Mouse (Mus musculus) embryonic facial prominence, embryonic 13.5 days (tissue): Measurements from ENCODE around the gene Ddc. TPM values are rescaled to one million over a fixed set of nuclear protein-coding genes. Genes with fewer than 3 reads are reported as not detected.

Experiments used
- ATAC-seq: fragments of 200-750 bp; cut with Nextera tagmentation; 2 replicates; pipeline ENCODE4 v1.8.0; 2017; ENCODE audit warnings: low read depth; ENCODE audit not compliant: insufficient number of reproducible peaks, insufficient read depth, low FRiP score, low TSS enrichment
- H3K27ac ChIP-seq: fragments of 300-500 bp; sonication (generic); 2 replicates; pipeline ENCODE4 v1.5.1; 2015; ENCODE audit warnings: moderate library complexity, mild to moderate bottlenecking, inconsistent platforms
- H3K27me3 ChIP-seq: fragments of 300-500 bp; sonication (generic); 2 replicates; pipeline ENCODE4 v1.6.1; 2015; ENCODE audit warnings: mild to moderate bottlenecking, inconsistent platforms
- H3K36me3 ChIP-seq: fragments of 300-500 bp; sonication (generic); 2 replicates; pipeline ENCODE4 v1.6.1; 2015; ENCODE audit warnings: mild to moderate bottlenecking, inconsistent platforms
- H3K4me1 ChIP-seq: fragments of 300-500 bp; sonication (generic); 2 replicates; pipeline ENCODE4 v1.6.1; 2015; ENCODE audit warnings: inconsistent platforms
- H3K4me2 ChIP-seq: fragments of 300-500 bp; sonication (generic); 2 replicates; pipeline ENCODE4 v1.6.1; 2015; ENCODE audit warnings: moderate library complexity, mild to moderate bottlenecking, inconsistent platforms
- H3K4me3 ChIP-seq: fragments of 300-500 bp; sonication (generic); 2 replicates; pipeline ENCODE4 v1.5.1; 2015; ENCODE audit warnings: mild to moderate bottlenecking, inconsistent platforms
- H3K9ac ChIP-seq: fragments of 300-500 bp; sonication (generic); 2 replicates; pipeline ENCODE4 v1.6.1; 2015; ENCODE audit warnings: mild to moderate bottlenecking, inconsistent platforms
- H3K9me3 ChIP-seq: fragments of 300-500 bp; sonication (generic); 2 replicates; pipeline ENCODE4 v1.6.1; 2016; ENCODE audit warnings: inconsistent platforms
- WGBS: fragments of 180-500 bp; shearing (Covaris S2); methylation state at CpG from one replicate; pipeline ENCODE4 v1.1.7; 2015; ENCODE audit warnings: mixed read lengths; 5-methylcytosine and 5-hydroxymethylcytosine counted together
- polyA plus RNA-seq: library from polyadenylated mRNA; unstranded; fragments of >200 nt; fragmentation: Nextera tagmentation; extraction: Ambion mirVana; gene quantifications from 2 replicates; pipeline ENCODE4 v1.2.1, GENCODE M21; 2015

The Ddc gene
- polyA plus RNA-seq, 1 experiment from 2014 or later: 5.3 TPM

GRCm38 (mm10) chr11:11839874-11840273 lies 58.1 kb downstream of the Ddc start:
- H3K9ac ChIP-seq: no peak overlapping the region
- H3K4me3 ChIP-seq: no peak overlapping the region
- H3K27ac ChIP-seq: no peak overlapping the region
- H3K9me3 ChIP-seq: no peaks in the 10 kb centered on the region
- no peaks in the 10 kb centered on the region for H3K36me3 ChIP-seq
- 88% methylated on average over 7 of the region's 7 CpGs for WGBS
- no peaks in the 10 kb centered on the region for H3K27me3 ChIP-seq
- ATAC-seq: no peak
- no peak overlapping the region for H3K4me2 ChIP-seq
- H3K4me1 ChIP-seq: peaks cover 30% of the 10 kb centered on the region

GRCm38 (mm10) chr11:11837384-11837783 lies 60.6 kb downstream of the Ddc start:
- no peak overlapping the region for H3K4me3 ChIP-seq
- no peak for ATAC-seq
- no peaks in the 10 kb centered on the region for H3K9me3 ChIP-seq
- peaks cover 33% of the 10 kb centered on the region for H3K4me1 ChIP-seq
- H3K9ac ChIP-seq: no peak overlapping the region
- WGBS: 67% methylated on average over 5 of the region's 5 CpGs
- no peaks in the 10 kb centered on the region for H3K36me3 ChIP-seq
- H3K27ac ChIP-seq: peak overlapping the region; percentile 66
- no peak overlapping the region for H3K4me2 ChIP-seq
- H3K27me3 ChIP-seq: no peaks in the 10 kb centered on the region

GRCm38 (mm10) chr11:11836713-11837370 lies 61.1 kb downstream of the Ddc start:
- Histone ChIP-seq H3K4me2 (peak overlapping the region; percentile 24), H3K27ac (peak overlapping the region; percentile 66), H3K9ac (0 out of 2 replicates have a peak overlapping the region, but pooled peaks have one; percentile 22), H3K9me3 (no peaks in the 10 kb centered on the region), H3K4me3 (no peak overlapping the region), H3K4me1 (peaks cover 38% of the 10 kb centered on the region), H3K27me3 (no peaks in the 10 kb centered on the region), H3K36me3 (no peaks in the 10 kb centered on the region)
- ATAC-seq: no peak
- 53% methylated on average over 18 of the region's 18 CpGs for WGBS

DNA sequence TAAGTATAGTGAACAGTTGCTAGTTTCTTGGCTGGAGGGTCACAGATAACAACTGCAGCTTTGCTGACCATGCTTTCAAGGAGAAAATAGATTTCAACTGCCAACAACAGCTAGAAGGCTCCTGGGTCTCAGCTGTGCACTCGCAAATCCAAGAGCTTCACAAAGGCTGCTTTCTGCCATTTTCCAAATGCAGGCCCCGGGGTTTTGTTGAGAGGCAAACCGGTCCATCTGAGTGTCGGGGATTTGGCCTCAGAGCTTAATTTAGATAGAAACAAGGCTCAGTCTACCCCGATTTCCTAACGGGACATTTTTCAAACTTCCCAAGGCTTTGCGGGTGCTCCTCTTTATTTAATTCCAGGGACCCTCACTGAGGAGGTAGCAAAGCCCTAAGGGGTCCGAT lies 61.7 kb downstream of the Ddc start:
- no peak overlapping the region for H3K4me3 ChIP-seq
- no peaks in the 10 kb centered on the region for H3K27me3 ChIP-seq
- H3K9me3 ChIP-seq: no peaks in the 10 kb centered on the region
- H3K4me2 ChIP-seq: 0 out of 2 replicates have a peak overlapping the region, but pooled peaks have one; percentile 24
- H3K27ac ChIP-seq: peak overlapping the region; percentile 66
- no peak for ATAC-seq
- no peak overlapping the region for H3K9ac ChIP-seq
- peaks cover 42% of the 10 kb centered on the region for H3K4me1 ChIP-seq
- no peaks in the 10 kb centered on the region for H3K36me3 ChIP-seq
- 52% methylated on average over 8 of the region's 8 CpGs for WGBS

DNA sequence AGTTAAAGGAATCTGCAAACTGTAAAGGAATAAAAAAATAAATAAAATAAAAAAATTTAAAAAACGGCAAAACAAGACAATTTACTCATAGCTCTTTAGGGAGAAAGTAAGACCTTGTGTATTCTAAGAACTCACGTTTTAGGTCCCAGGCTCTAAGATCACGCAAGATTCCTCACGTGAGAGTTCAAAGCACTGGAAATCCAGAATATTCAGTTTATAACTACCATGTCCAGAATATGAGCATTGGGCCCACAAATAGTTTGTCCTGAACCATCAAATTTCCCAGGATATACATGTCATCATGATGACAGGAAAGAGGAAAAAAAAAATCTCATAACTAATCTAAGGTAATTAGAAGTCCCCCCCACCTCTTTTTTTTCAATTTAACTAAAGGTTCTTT lies 62.2 kb downstream of the Ddc start:
- no peaks in the 10 kb centered on the region for H3K27me3 ChIP-seq
- H3K27ac ChIP-seq: no peak overlapping the region
- ATAC-seq: no peak
- H3K4me2 ChIP-seq: no peak overlapping the region
- no peaks in the 10 kb centered on the region for H3K36me3 ChIP-seq
- no peak overlapping the region for H3K4me3 ChIP-seq
- no peaks in the 10 kb centered on the region for H3K9me3 ChIP-seq
- H3K9ac ChIP-seq: no peak overlapping the region
- WGBS: 74% methylated on average over 4 of the region's 4 CpGs
- H3K4me1 ChIP-seq: peaks cover 46% of the 10 kb centered on the region

DNA sequence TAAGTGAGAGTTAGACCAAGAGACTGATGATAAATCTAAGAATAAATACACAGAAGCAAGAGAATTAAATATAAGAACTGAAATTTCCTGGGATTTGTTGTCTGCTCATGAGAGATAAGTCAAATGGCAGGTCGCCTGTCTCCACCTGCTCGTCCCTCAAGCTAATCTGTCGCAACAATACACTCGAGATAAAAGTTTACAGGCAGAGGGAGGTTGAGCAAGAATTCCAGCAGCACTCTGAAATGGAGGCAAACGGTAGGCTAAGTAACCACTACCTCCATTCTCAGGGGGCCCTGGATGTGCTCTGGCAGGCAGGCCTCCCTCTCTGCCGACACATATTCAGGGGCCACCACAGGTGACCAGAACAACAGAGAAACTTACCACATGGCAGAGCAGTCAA lies 62.6 kb downstream of the Ddc start:
- Histone ChIP-seq H3K4me3 (no peak overlapping the region), H3K4me1 (peaks cover 50% of the 10 kb centered on the region), H3K36me3 (no peaks in the 10 kb centered on the region), H3K9ac (no peak overlapping the region), H3K9me3 (no peaks in the 10 kb centered on the region), H3K4me2 (no peak overlapping the region), H3K27ac (no peak overlapping the region), H3K27me3 (no peaks in the 10 kb centered on the region)
- ATAC-seq: no peak
- WGBS: 45% methylated on average over 6 of the region's 6 CpGs

- H3K9me3 ChIP-seq: no peaks in the 10 kb centered on the region
- peak overlapping the region; percentile 89 for H3K27ac ChIP-seq
- no peak for ATAC-seq
- H3K27me3 ChIP-seq: no peaks in the 10 kb centered on the region
- no peak overlapping the region for H3K4me3 ChIP-seq
- peaks cover 66% of the 10 kb centered on the region for H3K4me1 ChIP-seq
- no peak overlapping the region for H3K9ac ChIP-seq
- 23% methylated on average over 8 of the region's 8 CpGs for WGBS
- no peak overlapping the region for H3K4me2 ChIP-seq
- no peaks in the 10 kb centered on the region for H3K36me3 ChIP-seq
Measured at GRCm38 (mm10) chr11:11833100-11833499, 64.8 kb downstream of the Ddc start.

- ATAC-seq: no peak
- Histone ChIP-seq H3K27ac (peak overlapping the region; percentile 89), H3K9ac (no peak overlapping the region), H3K4me2 (no peak overlapping the region), H3K36me3 (no peaks in the 10 kb centered on the region), H3K4me3 (no peak overlapping the region), H3K4me1 (peaks cover 66% of the 10 kb centered on the region), H3K9me3 (no peaks in the 10 kb centered on the region), H3K27me3 (no peaks in the 10 kb centered on the region)
- WGBS: 37% methylated on average over 6 of the region's 6 CpGs
Measured at GRCm38 (mm10) chr11:11832755-11833084, 65.2 kb downstream of the Ddc start.

DNA sequence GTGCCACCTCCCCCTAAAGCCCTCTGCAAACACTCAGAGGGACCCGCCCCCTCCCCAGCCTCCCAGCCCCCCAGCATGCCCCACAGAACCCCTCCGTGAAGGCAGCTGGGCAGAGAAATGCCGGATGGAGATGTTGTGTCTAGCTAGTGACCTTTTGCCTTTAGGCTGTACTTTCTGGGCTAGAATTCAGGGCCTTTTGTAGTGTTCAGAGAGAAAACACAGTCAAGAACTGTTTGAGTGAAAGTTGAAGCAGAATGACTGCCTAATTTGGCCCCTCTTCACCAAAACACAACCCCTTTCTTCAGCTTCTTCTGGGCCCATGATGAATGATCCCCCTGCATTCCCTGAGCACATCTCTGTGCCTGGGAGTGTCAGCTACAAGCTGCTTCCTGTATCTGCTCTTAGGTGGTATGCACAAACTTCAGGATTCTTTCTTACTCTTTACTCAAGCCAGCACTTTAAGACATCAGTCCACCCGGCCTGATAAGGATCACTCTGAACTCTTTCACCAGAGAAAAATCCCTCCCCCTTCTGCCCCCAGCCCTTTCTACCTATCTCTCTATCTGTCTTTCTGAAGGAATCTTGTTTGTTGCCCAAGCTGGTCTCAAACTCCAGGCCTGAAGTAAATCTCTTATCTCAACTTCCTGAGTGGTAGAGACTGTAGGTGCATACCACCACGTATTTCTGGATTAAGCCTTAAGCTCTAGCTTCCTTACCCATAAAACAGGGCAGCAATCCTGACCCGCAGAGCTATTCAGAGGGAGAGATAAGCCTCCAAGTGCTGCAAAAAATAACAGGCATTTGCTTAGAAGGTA lies 65.8 kb downstream of the Ddc start:
- Histone ChIP-seq H3K4me1 (peaks cover 68% of the 10 kb centered on the region), H3K27me3 (no peaks in the 10 kb centered on the region), H3K27ac (peak overlapping the region; percentile 89), H3K9me3 (no peaks in the 10 kb centered on the region), H3K9ac (peak overlapping the region; percentile 21; the same call in 1 of the 2 replicates), H3K4me2 (no peak overlapping the region), H3K4me3 (no peak overlapping the region), H3K36me3 (no peaks in the 10 kb centered on the region)
- WGBS: 8% methylated on average over 6 of the region's 6 CpGs
- ATAC-seq: no peak

DNA sequence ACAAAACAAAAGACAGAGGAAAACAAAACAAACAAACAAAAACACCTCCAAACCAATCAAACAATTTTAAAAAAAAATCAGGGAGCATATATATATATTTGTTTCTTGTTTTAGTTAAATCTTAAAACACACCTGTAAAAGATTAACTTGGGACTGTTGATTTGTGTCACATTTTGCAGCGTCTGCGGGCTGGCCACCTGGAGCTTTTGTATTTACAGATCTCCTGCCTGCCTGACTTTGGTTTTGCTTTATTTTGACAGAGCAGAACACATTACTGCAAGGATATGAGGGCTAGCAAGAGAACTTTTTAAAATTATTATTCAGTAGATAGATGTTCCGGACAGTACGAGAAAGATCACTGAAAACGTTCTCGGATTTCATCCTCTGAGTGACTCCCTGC lies 66.4 kb downstream of the Ddc start:
- Histone ChIP-seq H3K4me3 (no peak overlapping the region), H3K9me3 (no peaks in the 10 kb centered on the region), H3K4me1 (peaks cover 65% of the 10 kb centered on the region), H3K9ac (no peak overlapping the region; the same call in 1 of the 2 replicates), H3K27me3 (no peaks in the 10 kb centered on the region), H3K36me3 (no peaks in the 10 kb centered on the region), H3K27ac (peak overlapping the region; percentile 89), H3K4me2 (no peak overlapping the region)
- ATAC-seq: no peak
- 15% methylated on average over 6 of the region's 6 CpGs for WGBS

- H3K4me1 ChIP-seq: peaks cover 63% of the 10 kb centered on the region
- H3K9ac ChIP-seq: no peak overlapping the region
Measured at GRCm38 (mm10) chr11:11830884-11831495, 67.0 kb downstream of the Ddc start.

More at GRCm38 (mm10) chr11:11830884-11831495, 67.0 kb downstream of the Ddc start:
- no peak overlapping the region for H3K4me2 ChIP-seq
- WGBS: 38% methylated on average over 12 of the region's 12 CpGs
- H3K27me3 ChIP-seq: no peaks in the 10 kb centered on the region
- peak overlapping the region; percentile 95 for H3K27ac ChIP-seq
- no peaks in the 10 kb centered on the region for H3K9me3 ChIP-seq
- H3K36me3 ChIP-seq: no peaks in the 10 kb centered on the region
- no peak for ATAC-seq
- no peak overlapping the region for H3K4me3 ChIP-seq
